Mouse (Mus musculus): ENCODE data around the gene Lpin3. TPM values are rescaled to one million over a fixed set of nuclear protein-coding genes. Genes with fewer than 3 reads are reported as not detected.

The Lpin3 gene
- polyA plus RNA-seq (2012) = 0.01 TPM in 1 of 2 replicates, not detected in the other

DNA sequence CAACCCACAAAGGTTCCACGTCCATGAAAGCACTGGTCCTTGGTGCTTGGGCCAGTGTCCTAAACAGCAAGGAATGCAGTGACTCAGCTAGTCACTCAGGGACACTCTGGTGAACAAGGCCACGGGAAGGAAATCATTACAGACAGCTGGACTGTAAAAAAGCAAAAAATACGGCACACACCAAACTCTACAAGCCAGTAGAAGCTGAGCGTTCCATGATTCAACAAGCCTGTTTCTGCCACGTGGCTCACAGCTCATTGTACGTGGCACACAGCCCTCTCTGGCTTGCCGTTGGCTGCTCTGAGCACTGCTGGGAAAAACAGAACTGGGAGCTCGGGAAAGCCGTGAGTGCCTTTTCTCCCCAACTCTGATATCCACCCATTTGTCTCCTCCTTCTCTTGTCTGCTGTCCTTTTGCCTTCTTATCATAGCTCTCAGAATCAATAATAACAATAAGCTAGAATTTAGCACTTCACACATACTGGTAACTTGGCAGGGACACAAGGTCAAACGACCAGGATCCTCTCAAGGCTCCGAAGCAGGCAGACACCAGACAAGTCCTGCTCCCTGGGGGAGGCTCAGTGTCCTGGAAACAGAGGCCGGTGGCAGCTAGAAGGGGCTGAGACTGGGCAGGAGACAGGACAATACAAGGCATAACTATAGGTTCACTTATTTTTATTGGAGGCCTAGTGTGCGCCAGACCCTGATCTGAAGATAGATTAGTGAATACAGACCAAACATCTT, at the start of gene Lpin3:
Gene Lpin3 (plus strand): TSS at position 218 of the 743 bp plus-strand sequence.
- TF ChIP-seq GATA1 (IDR thresholded peaks at IDR 0.05; ENCODE audit: low read length) = no peak

- TF ChIP-seq GATA1 (IDR thresholded peaks at IDR 0.05; ENCODE audit: low read length) = no peak
Observed at GRCm38 (mm10) chr2:160840838-160841237, 39.6 kb upstream of the Lpin3 start.

GRCm38 (mm10) chr2:160847664-160848063, 32.8 kb upstream of the Lpin3 start:
- TF ChIP-seq GATA1 (IDR thresholded peaks at IDR 0.05; ENCODE audit: low read length) = no peak

GRCm38 (mm10) chr2:160848186-160848585, 32.3 kb upstream of the Lpin3 start:
- no peak for TF ChIP-seq GATA1 (IDR thresholded peaks at IDR 0.05; ENCODE audit: low read length)

DNA sequence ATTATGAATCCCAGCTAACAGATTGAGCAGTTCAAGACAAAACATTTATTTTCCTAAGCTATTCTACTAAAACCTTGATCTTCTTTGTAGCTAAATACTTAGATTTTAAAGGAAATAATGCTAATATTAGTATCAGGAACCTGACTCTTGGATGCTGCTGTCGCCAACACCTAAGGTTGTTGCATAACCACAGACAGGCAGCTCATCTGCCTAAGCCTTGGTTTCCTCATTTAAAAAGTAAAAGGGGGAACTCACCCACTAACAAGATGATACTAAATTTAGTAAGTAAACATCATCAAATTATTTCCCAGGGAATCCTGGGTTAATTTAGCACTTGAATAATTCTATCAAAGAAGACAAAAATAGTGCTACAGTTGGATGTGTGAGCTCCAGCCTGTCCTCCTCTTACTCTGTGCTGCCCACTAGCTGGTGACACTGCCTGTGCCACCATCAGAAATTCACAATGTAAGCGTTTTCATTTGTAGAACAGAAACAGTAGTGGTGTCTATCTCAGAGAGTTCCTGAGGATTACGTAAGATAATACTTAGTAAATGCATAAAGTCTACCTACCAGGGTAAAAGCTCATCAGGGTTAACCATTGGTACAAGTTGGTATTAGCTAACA, 30.7 kb upstream of the Lpin3 start:
- TF ChIP-seq GATA1 (IDR thresholded peaks at IDR 0.05; ENCODE audit: low read length) = no peak

- TF ChIP-seq GATA1 (IDR thresholded peaks at IDR 0.05; ENCODE audit: low read length) = no peak
Observed at GRCm38 (mm10) chr2:160850360-160850759, 30.1 kb upstream of the Lpin3 start.

DNA sequence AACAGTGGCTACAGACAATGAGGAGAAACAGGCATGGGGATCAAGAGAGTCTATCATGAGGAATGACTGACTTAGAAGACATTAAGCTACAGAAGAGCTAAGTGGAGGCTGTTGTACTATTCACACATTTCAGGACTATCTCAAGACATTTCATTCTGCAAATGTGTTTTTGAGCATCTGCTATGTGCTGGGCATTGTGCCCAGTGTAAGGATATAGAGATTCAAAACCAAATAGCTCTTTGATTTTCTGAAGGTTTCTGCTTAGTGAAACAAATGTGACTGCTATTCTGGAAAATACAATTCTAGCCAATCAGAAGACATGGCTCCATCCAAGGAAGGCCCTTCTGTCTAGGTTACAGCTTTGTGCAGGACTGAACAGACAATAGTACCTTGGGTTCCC, 25.8 kb upstream of the Lpin3 start:
- no peak for TF ChIP-seq GATA1 (IDR thresholded peaks at IDR 0.05; ENCODE audit: low read length)

DNA sequence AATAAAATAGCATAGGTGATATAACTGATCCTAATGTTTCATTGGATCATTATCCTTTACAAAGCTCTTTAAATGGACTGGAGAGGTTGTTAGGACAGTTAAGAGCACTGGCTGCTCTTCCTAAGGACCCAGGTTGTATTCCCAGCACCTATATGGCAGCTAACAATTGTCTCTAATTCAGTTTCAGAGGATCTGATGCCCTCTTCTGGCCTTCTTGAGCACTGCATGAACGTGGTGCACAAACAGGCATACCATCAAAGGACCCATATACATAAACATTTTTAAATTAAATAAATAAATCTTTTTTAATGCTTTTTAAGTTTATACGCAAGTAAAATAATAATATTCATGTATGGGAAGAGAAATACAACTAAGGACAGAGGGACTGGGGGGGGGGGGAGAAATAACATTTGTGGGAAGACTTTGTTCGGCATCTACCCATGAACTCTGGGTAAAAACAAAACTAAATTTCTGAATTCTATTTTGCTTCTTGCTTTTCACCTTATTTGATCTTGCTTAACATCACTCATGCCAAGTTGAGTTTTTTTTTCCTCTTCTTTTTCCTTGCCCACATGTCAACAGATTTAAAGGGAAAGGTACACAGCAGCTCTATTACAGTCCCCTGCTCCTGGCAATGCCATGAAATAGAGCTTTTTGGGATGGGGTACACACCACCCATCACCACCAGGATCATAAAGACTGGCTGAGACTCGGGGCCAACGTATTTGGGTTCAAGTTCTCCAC, 23.9 kb upstream of the Lpin3 start:
- no peak for TF ChIP-seq GATA1 (IDR thresholded peaks at IDR 0.05; ENCODE audit: low read length)

GRCm38 (mm10) chr2:160860363-160860762, 20.1 kb upstream of the Lpin3 start:
- TF ChIP-seq GATA1 (IDR thresholded peaks at IDR 0.05; ENCODE audit: low read length) = peak; percentile 18

DNA sequence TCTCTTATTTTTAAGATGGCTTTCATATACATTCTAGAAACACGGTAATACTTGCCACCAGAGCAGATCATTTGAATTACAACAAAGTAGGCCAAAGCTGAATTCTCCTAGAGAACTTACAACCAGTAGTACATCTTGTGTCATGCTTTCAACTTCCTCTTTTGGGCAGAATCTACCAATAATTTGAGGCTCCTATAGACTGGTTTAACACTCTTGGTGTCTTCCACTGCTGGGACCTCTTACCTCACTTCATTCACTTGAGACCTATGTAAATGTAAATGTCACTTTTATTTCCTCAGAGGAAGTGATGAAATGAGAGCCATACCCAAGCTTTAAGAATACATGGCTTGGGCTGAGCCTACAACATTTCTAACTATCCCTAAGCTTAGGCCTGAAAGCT, 16.4 kb upstream of the Lpin3 start:
- no peak for TF ChIP-seq GATA1 (IDR thresholded peaks at IDR 0.05; ENCODE audit: low read length)

- no peak for TF ChIP-seq GATA1 (IDR thresholded peaks at IDR 0.05; ENCODE audit: low read length)
Observed at GRCm38 (mm10) chr2:160865266-160865665, 15.2 kb upstream of the Lpin3 start.

DNA sequence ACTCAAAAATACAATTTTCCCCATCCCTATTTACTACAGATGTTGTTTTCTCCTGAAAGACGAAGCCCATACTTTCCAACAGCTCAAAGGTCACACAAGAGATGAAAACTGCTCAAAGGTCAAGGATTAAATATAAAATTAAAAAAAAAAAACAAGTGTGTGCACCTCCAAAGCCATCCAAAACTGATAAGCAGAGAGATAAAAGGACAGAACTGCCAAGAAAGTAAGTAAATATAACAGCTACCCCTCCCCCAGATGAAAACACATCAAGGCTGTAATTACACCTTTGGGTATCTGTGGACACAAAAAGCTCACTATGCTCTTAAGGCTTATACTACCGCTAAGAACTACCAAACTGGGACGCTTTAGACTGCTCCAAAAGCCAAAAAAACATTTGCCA, 11.0 kb upstream of the Lpin3 start:
- no peak for TF ChIP-seq GATA1 (IDR thresholded peaks at IDR 0.05; ENCODE audit: low read length)

DNA sequence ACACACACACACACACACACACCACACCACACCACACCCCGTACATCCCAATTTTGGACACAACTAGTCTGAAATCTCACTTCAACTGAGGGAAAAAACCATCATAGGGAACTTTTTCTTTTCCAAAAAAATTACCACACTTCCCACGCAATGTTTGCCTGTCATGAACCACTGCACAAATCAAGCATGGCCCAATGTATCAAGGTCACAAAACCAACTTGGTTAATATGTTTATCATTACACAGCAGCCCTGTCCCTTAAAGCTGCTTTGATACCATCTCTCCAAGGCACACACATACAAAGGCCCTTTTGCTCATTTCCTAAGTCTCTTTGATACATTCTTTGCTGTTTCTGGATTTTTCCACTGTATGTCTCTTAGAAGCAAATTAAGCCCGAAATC, 9.2 kb upstream of the Lpin3 start:
- TF ChIP-seq GATA1 (IDR thresholded peaks at IDR 0.05; ENCODE audit: low read length) = no peak

DNA sequence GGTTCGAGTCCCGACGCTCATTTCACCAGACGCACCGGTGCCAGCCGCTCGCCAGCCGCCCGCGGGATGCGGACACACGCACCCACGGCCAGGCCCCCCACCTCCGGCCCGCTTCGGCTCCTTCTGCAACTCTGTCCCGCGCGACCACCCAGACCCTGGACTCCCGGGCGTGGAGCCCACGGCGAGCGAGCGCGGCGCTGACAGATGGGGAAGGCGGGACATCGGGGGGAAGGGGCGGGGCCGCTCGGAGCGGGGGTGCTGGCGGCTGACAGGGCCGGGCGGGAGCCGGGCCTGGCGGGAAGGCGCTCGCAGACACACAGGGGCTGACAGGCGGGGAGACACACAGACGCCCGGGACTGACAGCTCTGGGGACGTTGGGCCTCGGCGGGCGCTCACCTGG, 8.1 kb upstream of the Lpin3 start:
- no peak for TF ChIP-seq GATA1 (IDR thresholded peaks at IDR 0.05; ENCODE audit: low read length)

DNA sequence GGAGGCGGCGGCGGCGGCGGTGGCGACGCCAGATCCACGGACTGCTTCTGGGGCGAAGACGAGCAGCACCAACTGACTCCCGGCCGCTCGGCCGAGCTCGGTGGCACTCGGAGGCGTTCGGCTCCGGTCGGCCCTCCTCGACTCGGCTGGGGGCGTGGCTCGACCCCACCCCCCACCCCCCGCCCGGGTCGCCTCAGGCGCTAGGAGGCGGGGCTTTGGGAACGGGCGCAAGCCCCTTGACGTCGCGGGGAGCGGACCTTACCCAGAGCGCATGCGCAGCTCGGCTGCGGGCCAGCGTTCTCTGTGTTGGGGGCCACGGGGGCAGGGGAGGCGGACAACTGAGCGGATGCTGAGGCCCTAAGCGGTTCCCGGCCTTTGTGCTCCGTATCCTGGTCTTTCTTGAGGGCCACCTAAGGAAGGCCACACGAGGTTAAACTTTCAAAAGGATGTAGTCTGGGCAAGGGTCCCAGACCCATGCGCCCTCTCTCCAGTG, 7.5 kb upstream of the Lpin3 start, which contains the start of gene Zhx3:
Gene Zhx3 (minus strand): TSS at position 109 of the 493 bp plus-strand sequence.
- TF ChIP-seq GATA1 (IDR thresholded peaks at IDR 0.05; ENCODE audit: low read length) = no peak

DNA sequence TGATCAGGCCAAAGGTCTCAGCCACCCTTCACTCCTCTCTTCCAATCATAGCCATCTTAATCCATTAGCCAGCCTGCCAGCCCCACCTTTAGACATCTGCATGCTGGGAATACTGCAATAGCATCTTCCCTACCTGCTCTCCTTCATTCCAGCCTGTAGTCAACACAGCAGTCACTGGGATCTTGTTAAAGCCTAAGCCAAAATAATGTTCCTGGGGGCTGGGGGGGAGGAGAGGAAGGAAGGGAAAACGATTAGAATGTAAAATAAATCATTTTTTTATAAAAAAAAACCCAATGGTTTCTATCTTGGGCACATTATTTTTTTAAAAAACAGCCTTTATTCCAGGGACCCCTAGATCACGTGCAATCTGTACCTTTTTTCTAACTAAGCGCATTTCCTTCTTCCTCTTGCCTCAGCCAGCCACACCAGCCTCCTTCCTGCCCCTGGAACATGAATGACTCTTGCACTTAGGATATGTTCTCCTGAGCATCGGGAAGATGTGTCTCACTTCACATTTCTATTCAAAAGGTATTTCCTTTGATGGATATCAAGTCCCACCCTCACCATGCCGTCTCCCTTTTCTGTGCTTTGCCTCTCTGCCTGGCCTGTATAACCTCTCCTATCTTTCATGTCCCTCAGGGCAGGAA, 6.1 kb upstream of the Lpin3 start:
- no peak for TF ChIP-seq GATA1 (IDR thresholded peaks at IDR 0.05; ENCODE audit: low read length)

Measured in G1E-ER4 (cell line).